Mouse (Mus musculus) olfactory bulb, adult 2 months (tissue): ENCODE data around the gene Slc12a7. TPM values are rescaled to one million over a fixed set of nuclear protein-coding genes. Genes with fewer than 3 reads are reported as not detected.

Experiments
- H3K27ac ChIP-seq: fragments of 200-500 bp; 2 replicates; pipeline ENCODE4 v1.5.1; 2012; ENCODE audit warnings: low read depth, low read length; ENCODE audit not compliant: insufficient read depth
- H3K4me1 ChIP-seq: fragments of 200-500 bp; 2 replicates; pipeline ENCODE4 v1.6.1; 2012; ENCODE audit warnings: low read length; ENCODE audit not compliant: control insufficient read depth, insufficient read depth
- H3K4me3 ChIP-seq: fragments of 200-500 bp; 2 replicates; pipeline ENCODE4 v1.5.1; 2012; ENCODE audit warnings: mild to moderate bottlenecking, low read depth, low read length, moderate library complexity; ENCODE audit not compliant: insufficient read depth
- CTCF ChIP-seq: fragments of 200-500 bp; IDR thresholded peaks from 2 replicates; pipeline ENCODE4 v1.5.1; 2012; ENCODE audit warnings: low read depth, mild to moderate bottlenecking, low read length, moderate library complexity; ENCODE audit not compliant: insufficient read depth
- POLR2A ChIP-seq: fragments of 200-500 bp; IDR thresholded peaks from 2 replicates; pipeline ENCODE4 v1.6.1; 2012; ENCODE audit warnings: mild to moderate bottlenecking, low read depth, low read length, moderate library complexity; ENCODE audit not compliant: insufficient read depth
- WGBS: fragments of 180-500 bp; shearing (Covaris S2); methylation state at CpG from one replicate; pipeline ENCODE4 v1.1.7; 2018; 5-methylcytosine and 5-hydroxymethylcytosine counted together
- polyA plus RNA-seq: library from polyadenylated mRNA; stranded (reverse); fragments of >200 nt; gene quantifications from 2 replicates; pipeline ENCODE4 v1.2.4, GENCODE M21; 2012; ENCODE audit warnings: low replicate concordance; ENCODE audit not compliant: missing spikeins, insufficient read depth, insufficient read length

Gene Slc12a7
- polyA plus RNA-seq = not detected in 2 replicates

DNA sequence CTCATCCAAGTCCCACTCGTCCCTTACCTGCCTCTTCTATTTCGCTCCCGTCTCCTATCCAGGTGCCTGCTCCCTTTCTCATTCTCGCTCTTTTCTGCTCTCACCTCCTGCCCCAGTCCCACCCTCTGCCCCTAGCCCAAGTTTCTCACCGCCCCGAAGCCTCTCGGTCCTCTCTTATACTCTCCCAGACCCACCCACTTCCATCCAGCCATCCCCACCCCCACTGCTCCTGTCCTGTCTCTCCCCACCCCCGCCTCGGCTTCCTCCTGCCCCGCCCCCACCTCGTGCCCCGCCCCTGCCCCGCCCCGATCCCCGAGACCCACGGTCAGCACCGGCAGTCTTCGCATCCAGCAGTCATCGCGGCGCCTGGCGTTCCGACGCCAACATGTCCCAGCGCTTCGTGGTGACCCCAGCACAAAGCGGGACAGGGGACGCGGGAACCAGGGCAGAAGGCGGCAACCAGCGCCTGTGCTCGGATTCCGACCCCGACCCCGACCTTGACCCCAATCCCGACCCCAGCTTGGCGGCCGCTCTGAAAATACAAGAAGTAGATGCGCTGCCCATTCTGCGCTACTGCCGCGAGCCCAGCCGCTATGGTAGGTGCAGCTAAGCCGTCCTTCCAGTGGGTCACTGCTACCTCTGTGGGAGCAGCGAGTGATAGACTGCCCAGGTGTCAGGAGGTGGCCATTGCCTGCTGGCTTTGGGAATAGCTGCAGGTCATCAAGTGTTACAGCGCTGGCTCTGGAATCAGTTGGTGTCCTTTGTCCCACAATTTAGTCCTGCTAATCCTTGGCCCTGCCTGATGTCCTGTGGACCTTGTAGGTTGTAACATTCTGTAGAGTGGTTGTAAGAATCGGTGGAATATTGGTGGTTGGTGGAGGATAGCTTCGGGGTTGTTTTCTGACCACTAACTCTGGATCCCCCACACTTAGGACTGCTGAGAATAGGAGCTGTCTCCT lies at the start of gene Slc12a7:
Gene Slc12a7 (plus strand): TSS at position 353 of the 959 bp plus-strand sequence.
- peak within 1 kb of the TSS; percentile 11; the same call in 1 of the 2 replicates for H3K4me3 ChIP-seq
- no peak within 1 kb of the TSS for H3K27ac ChIP-seq
- TF ChIP-seq CTCF (no peak), POLR2A (no peak)
- WGBS = 9% methylated on average over 48 of the region's 48 CpGs
- H3K4me1 ChIP-seq = peaks cover 8% of the 10 kb centered on the region

DNA sequence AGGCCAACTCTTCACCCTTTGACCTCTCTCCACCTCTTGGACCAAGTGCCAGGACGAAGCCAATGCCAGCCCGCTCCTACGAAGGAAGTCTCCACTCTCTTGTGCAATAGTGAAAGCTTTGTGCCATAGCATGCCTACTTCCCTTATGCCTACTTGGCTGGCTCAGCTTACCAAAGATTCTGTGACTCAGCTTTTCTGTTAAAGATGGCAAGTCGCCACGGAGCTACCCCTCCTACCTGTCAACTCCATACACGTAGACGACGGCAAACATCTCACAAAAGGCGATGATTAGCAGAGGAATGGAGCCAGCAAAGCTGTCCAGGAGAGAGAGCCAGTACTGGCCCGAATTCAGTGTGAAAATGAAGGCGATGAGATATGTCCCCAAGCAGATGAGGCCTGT lies 49.2 kb upstream of the Slc12a7 start:
- WGBS = 60% methylated on average over 11 of the region's 11 CpGs
- TF ChIP-seq CTCF (no peak), POLR2A (no peak)
- Histone ChIP-seq H3K4me3 (no peak overlapping the region), H3K4me1 (no peaks in the 10 kb centered on the region), H3K27ac (no peak overlapping the region)

DNA sequence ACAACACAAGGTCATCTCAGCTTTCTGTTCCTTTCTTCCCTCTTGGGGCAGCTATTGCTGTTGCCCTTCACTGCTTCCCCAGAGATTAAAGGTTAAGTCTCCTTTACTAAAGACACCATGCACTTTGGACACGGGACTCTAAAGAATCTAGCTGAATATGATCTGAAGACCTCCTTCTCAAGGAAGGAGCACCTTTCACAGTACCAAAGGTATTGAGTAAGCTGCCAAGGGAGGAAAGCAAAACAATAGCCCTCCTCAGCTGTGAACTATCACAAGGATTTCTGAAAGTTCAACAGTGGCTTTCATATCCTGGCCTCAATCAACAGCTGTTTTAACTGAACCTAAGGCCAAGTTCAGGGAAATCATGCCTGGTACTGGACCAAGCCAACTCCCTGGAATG lies 48.5 kb upstream of the Slc12a7 start:
- Histone ChIP-seq H3K4me3 (no peak overlapping the region), H3K27ac (no peak overlapping the region), H3K4me1 (no peaks in the 10 kb centered on the region)
- TF ChIP-seq POLR2A (no peak), CTCF (no peak)
- WGBS = 71% methylated on average over 1 of the region's 1 CpGs

DNA sequence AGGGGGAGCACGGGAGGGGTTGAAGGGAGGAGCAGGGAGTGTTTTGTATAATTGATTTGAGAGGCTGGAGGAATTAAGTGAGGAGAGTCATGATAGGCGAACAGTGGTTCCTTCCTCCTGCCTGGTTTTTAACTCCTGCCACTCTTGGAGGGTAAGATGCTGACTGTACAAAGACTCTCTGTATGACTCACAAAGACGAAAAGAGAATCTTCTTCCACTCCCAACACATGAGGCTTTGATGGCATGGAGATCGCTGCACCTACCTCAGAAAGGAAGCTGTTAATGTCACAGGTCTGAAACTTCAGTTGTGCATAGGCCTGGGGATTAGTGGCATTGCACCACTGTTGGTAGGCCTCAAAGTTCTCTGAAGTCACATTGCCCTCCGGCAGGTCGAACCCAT lies 47.4 kb upstream of the Slc12a7 start:
- H3K4me3 ChIP-seq = no peak overlapping the region
- 79% methylated on average over 6 of the region's 6 CpGs for WGBS
- no peaks in the 10 kb centered on the region for H3K4me1 ChIP-seq
- no peak overlapping the region for H3K27ac ChIP-seq
- TF ChIP-seq CTCF (no peak), POLR2A (no peak)

DNA sequence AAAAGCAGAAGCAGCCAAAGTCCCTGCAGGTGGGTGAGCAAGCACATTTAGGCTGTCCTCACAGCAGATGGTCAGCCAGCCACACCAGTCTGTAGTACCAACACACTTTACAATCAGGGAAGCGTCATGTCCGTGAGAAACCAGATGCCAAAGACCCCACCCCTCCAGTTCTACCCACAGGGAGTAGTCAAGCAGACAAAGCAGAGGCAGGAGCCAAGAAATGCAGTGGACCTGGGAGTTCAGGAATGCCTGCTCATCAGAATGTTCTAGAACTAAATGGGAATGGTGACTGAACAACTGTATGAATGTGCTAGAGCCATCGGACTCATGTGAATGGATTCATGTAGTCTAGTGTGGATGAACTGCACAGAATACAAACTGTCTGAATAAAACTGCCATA lies 45.3 kb upstream of the Slc12a7 start:
- Histone ChIP-seq H3K4me3 (no peak overlapping the region), H3K27ac (no peak overlapping the region), H3K4me1 (no peaks in the 10 kb centered on the region)
- TF ChIP-seq POLR2A (no peak), CTCF (no peak)
- WGBS = 71% methylated on average over 3 of the region's 3 CpGs

DNA sequence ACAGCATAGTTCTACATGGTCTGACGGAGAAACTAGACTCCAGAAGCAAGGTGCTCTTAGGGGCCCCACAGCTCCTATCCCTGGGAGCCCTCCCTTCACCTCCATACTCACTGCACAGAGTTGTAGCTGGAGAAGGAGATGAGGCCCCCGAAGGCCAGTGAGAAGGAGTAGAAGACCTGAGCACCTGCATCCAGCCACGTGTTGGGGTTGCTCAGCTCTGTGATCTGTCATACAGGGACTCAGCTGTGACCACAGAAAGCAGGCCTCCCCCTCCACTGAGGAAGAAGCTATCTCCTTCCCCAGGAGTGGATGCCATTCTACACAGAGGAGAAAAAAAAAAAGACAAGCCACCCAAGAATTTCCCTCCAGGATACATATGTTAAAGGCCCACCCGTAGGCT lies 44.0 kb upstream of the Slc12a7 start:
- H3K4me1 ChIP-seq = no peaks in the 10 kb centered on the region
- no peak overlapping the region for H3K27ac ChIP-seq
- H3K4me3 ChIP-seq = no peak overlapping the region
- 89% methylated on average over 4 of the region's 4 CpGs for WGBS
- no peak for TF ChIP-seq POLR2A
- no peak for TF ChIP-seq CTCF

DNA sequence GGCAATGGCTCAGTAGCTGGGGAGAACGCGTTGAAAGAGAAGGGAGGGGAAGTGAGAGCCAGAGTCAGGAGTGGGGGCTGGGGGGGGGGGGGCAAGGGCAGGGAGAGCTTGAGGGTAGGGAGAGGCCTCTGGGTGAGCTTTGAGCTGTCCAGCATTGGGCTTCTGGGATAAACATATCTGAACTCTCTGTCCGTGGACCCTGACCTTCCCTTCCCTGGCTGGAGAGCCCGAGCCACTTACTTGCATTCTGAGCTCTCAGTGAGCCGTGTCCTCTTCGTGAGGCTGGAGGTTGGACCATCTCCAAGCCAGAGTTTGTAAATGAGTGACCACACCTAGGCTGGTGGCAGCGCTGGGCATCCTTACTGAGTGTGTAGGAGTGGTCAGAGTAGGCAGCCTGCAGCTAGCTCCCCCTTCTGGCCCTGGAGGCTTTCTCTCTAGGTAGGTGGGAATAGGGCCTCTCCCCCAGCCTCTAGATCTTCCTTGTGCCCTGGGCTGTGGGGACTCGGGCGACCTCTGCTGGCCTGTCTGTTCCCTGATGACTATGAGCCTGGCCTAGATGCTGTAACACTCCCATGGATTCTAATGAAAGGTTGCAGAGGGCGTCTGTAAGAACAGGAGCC lies 40.5 kb upstream of the Slc12a7 start:
- Histone ChIP-seq H3K27ac (no peak overlapping the region), H3K4me1 (no peaks in the 10 kb centered on the region), H3K4me3 (no peak overlapping the region)
- TF ChIP-seq CTCF (no peak; the same call in 1 of the 2 replicates), POLR2A (no peak)
- 28% methylated on average over 10 of the region's 10 CpGs for WGBS

DNA sequence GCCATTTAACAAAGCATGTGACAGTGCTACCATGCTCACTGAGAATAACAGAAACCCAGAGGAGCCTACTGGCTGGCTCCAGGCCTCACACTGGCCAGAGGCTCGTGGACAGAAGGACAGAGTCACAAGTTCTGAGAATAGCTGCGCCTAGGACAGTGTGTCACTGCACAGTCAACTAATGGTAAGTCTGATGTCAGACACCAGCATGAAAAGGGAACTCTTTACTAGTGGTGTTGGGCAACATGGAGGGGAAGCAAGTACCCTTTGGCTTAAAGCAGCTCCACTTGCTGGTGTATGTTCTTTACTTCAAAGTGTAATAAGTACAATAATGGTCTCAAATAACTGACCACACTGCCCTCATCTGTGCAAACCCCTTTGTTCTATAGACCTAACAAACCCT lies 39.6 kb upstream of the Slc12a7 start:
- no peak overlapping the region for H3K4me3 ChIP-seq
- no peaks in the 10 kb centered on the region for H3K4me1 ChIP-seq
- TF ChIP-seq CTCF (no peak), POLR2A (no peak)
- H3K27ac ChIP-seq = no peak overlapping the region
- 66% methylated on average over 2 of the region's 2 CpGs for WGBS

DNA sequence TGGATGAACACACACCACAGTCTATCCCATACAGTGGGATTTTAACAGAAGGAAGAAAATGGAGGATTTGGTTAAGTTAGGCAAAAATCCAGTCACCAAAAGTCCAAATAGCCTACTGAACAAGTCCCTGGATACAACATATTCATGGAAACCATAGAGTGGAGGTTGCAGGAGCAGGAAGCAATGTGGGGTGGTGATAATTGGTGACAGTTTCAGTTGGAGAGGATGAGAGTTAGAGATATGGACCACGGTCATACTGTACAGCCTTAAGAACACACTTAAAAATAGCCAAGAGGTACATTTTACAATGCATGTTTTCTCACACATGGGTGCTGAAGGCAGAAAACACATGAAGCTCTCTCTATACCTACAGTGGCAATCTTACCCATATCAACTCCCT lies 37.9 kb upstream of the Slc12a7 start:
- no peak for TF ChIP-seq CTCF
- no peak for TF ChIP-seq POLR2A
- 100% methylated on average over 1 of the region's 1 CpGs for WGBS
- Histone ChIP-seq H3K4me3 (no peak overlapping the region), H3K27ac (no peak overlapping the region), H3K4me1 (no peaks in the 10 kb centered on the region)
